Mouse (Mus musculus) 3134 (cell line): Measurements from ENCODE around the gene Eif1ad.

Source experiments
- DNase-seq: peaks from one replicate; pipeline ENCODE4 v3.0.0-alpha.2; 2011; ENCODE audit warnings: low spot score; ENCODE audit not compliant: insufficient read length; ENCODE audit errors: extremely low read depth

The Eif1ad gene

DNA sequence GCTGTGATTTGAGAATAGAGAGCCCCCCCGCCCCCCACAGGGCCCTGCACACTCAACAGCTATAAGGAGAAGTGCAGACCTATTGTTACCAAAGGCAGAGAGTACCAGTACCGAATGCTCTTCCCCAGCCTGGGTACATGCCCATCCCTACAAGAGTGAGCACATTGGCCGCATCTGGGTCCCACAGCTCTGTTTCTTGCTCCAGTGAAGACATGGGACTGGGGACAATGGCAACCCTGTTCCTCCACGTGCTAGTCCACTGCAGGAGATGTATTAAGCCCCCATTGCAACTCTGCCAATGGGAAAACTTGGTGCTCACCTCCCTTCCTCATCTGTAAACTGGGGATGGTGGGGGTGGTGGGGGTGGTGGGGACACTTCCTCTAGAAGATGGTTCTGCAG is 47.3 kb downstream of the Eif1ad start:
- no peak for DNase-seq

DNA sequence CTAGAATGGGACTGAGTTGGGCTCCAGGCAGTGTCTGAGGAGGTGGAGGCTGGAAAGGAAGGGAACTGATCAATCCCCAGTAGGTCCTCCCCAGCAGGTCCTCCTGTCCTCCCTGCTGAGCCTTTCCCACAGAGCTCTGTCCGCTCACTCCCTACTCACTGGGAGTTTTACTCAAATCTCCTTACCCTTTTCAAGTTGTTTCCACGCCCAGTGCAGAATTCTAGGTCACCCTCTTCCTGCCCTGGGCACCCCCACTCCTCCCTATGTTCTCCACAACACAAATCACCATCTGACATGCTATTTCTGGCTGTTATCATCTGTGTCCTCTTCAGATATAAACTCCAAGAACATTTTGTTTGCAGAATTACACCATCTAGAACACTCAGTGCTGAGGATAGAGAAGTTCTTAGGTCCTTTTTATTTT is 48.0 kb downstream of the Eif1ad start:
- DNase-seq = no peak

DNA sequence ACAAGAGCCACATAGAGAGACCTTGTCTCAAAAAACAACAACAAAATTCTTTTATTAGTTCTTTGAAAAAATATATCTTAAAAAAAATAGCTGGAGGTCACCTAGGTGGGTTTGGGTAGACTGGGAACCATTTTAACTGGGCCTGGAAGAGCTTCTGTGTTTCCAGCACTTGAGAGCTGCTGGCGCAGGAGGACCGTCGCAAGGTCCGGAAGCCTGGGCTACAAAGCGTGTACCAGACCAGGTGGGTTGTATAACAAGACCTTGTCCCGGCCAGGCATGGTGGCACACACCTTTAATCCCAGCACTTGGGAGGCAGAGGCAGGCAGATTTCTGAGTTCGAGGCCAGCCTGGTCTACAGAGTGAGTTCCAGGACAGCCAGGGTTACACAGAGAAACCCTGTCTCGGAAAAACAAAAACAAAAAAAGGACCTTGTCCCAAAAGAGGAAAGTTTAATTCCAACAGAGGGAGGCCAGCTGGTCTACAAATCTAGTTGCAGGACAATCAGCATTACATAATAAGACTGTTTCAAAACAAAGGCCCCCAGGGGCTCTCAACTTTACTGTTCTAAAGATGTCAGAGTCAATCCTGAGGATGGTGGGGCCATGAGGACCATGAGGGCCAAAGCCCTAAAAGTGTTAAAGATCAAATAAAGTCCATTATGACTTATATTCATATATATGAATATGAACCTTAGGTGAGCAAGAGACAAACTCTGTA is 52.4 kb downstream of the Eif1ad start:
- DNase-seq = no peak

DNA sequence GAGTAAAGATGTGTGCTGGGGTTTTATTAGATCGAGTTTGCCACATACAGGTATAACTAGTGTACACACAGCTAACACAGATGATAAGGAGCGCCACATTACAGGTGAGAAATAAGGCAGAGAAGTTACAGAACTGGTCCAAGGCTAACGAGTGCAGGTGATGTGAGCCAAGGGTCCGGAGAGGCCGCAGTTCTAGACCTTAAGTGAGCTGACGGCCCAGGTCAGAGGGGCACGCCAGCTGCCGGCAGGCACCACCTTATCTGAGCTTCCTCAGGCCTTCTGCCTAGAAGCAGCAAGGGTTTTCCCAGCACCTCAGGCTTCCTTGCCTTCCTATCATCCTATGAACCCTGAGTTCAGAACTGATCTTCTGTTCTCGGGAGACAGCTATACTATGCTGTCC is 53.1 kb downstream of the Eif1ad start:
- DNase-seq = no peak

DNA sequence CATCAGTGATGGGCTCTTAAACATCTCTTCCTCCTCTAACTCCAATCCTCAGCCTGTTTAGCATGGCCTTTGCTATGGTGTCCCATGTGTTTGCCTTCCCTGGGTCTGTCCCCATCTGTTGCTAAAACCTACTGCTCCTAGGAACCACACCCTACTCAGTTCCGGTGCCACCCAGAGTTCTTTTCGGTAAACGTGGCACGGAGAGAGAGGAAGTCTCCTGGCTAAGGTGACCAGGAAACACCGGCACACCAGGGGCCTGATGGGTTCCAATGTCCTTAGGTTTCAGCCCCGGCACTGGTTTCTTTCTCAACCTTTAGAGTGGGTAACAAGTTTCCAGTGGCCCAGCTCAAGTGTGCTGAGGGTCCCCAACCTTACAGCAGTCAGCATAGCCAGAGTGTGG is 54.0 kb downstream of the Eif1ad start:
- DNase-seq = no peak
